In the genomic region with DNA sequence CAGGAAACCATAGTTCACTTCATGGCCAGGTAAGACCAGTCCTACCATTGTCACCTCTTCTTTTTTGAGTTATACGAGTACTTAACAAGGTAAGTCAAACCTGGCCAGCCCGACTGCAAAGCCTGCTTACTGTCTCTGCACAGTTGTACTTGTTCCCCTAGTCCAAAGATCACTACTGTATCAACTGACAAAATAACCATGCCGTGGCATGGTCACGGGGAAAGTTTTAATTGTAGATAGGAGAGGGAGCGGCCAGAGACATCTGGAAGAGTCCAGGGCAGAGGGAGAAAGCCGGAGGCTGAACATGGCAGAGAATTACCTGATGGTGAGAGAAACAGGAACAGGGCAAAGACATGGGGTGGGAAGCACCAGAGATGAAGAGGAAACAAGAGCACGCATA, we compare ENCODE assay signal across 30 mouse cellular contexts. TPM values are rescaled to one million over a fixed set of nuclear protein-coding genes. Genes with fewer than 3 reads are reported as not detected.
"Had no signal": no experiment of that assay in that cellular context is flagged by ENCODE, and none has a peak within 500 bp of the region (broad histone marks: within the 10 kb centered on the region; RNA-seq: fewer than 3 reads in every experiment).

No protein-coding gene starts in this region.

- H3K4me3 ChIP-seq: gastrocnemius, adult 2 months; heart, adult 2 months; heart, embryonic 13.5 days; heart, embryonic 15.5 days; hindbrain, embryonic 10.5 days; hindbrain, embryonic 12.5 days; kidney, embryonic 15.5 days; limb, embryonic 12.5 days; liver, embryonic 13.5 days; liver, embryonic 15.5 days had no signal

- H3K4me2 ChIP-seq: heart, embryonic 11.5 days; heart, embryonic 13.5 days; heart, embryonic 15.5 days; hindbrain, embryonic 12.5 days; hindbrain, embryonic 14.5 days; kidney, embryonic 15.5 days; limb, embryonic 12.5 days; liver, embryonic 13.5 days; liver, embryonic 15.5 days had no signal

- H3K9ac ChIP-seq: heart, embryonic 13.5 days; heart, embryonic 15.5 days; hindbrain, embryonic 12.5 days; hindbrain, embryonic 14.5 days; kidney, embryonic 15.5 days; limb, embryonic 12.5 days; liver, embryonic 13.5 days; liver, embryonic 15.5 days; liver, postnatal 0 days had no signal

- ATAC-seq: hindbrain, embryonic 16.5 days; inflammation-experienced regulatory T-cells, adult 6 months; liver, postnatal 0 days had no signal

- H3K27ac ChIP-seq: gastrocnemius, adult 2 months; heart, adult 2 months; heart, embryonic 13.5 days; heart, embryonic 15.5 days; hindbrain, embryonic 10.5 days; hindbrain, embryonic 12.5 days; hindbrain, embryonic 14.5 days; kidney, postnatal 0 days; limb, embryonic 12.5 days; liver, embryonic 13.5 days; liver, embryonic 15.5 days had no signal

- DNase-seq: gastrocnemius, adult 2 months; gastrocnemius, postnatal 10 days; gastrocnemius, postnatal 25 days; heart, adult 2 months; heart, postnatal 14 days; heart, postnatal 36 days; kidney, adult 11 months; kidney, adult 2 months; kidney, adult 9 months; kidney, postnatal 14 days; kidney, postnatal 36 days; layer of hippocampus, adult 9-11 months; layer of hippocampus, postnatal 36 days; left cerebral cortex, postnatal 4 days; liver; liver, embryonic 13.5 days; liver, postnatal 0 days had no signal

- H3K36me3 ChIP-seq: heart, embryonic 13.5 days; heart, embryonic 15.5 days; hindbrain, embryonic 10.5 days; hindbrain, embryonic 12.5 days; kidney, embryonic 15.5 days; limb, embryonic 12.5 days; liver, embryonic 13.5 days; liver, embryonic 15.5 days had no signal

- H3K27me3 ChIP-seq: heart, embryonic 13.5 days; heart, embryonic 15.5 days; hindbrain, embryonic 12.5 days; kidney, embryonic 15.5 days; limb, embryonic 12.5 days; liver, embryonic 13.5 days; liver, embryonic 15.5 days had no signal

- H3K4me1 ChIP-seq: liver, embryonic 13.5 days; liver, embryonic 15.5 days had no signal

- H3K9me3 ChIP-seq: heart, embryonic 13.5 days; heart, embryonic 15.5 days; hindbrain, embryonic 10.5 days; hindbrain, embryonic 12.5 days; kidney, embryonic 15.5 days; limb, embryonic 12.5 days; liver, embryonic 13.5 days; liver, embryonic 15.5 days had no signal

RNA-seq across cellular contexts. Expression of a gene that starts 46.9 kb away (rescaled TPM):
- total RNA-seq: granulocyte monocyte progenitor cell, adult 5-6 weeks had no signal
- polyA plus RNA-seq: inflammation-experienced regulatory T-cells, adult 6 months had no signal
